Mouse (Mus musculus) induced T-regulatory cell, adult 2 months (primary cell): ENCODE data around the gene Slc24a4.

Experiments
- DNase-seq: peaks from one replicate; pipeline ENCODE4 v3.0.0-alpha.2; 2012; ENCODE audit warnings: low read depth

Slc24a4 gene

GRCm38 (mm10) chr12:102309099-102309799 is 180.7 kb downstream of the Slc24a4 start:
- no peak for DNase-seq

DNA sequence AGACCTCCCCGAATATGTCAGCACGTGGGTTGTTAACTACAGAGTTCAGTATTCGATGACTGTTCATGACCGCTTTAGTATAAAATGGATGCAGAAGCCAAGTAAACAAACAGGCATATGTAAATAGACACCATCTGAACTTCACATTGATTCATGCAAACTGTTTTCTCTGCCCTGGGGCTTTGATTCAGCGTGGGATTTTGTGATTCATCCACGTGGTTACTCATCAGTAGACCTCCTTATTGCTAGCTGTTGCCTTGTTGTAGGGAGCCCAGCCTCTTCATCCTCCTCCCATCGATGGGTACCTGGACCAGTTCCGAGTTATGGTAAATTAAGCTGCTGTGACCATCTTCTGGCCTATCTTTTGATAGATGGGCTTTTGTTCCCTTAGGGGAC is 181.3 kb downstream of the Slc24a4 start:
- no peak for DNase-seq

DNA sequence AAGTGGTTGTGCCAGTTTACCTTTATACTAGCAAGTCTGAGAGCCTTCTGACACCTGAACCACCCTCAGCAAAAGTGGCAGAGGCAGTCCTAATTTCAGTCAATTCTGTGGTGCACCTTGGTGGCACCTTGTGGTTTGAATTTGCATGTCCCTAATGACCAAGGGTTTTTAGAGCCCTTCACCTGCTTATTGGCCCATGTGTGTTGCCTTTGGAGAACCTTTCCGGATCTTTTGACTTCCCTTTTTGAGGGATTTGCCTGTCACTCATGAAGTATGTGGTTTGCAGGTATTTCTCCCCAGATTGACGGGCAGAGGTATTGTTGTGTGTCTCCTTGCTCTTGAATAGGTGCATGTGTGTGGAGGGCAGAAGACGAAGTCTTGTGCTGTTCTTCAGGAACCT is 181.7 kb downstream of the Slc24a4 start:
- no peak for DNase-seq

DNA sequence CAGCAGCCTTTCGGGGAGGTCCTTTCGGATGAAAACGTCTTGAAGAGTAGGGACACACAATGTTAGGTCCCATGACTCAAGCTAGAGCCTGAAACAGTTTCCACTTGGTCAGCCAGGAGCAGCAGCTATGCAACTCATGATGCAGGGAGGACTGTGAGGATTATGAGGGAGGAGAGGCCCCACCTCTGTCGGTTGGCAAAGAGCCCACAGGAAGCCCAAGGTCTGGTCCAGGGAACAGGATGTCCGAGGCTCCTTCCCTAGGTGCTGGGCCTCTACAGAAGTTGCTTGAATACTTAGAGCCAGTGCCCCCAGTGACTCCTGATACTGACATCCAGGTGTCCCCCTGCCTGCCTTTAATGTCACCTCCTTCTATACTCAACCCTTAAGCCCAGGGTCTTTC is 182.9 kb downstream of the Slc24a4 start:
- DNase-seq = no peak
